Mouse (Mus musculus): ENCODE data around the gene Chrnb1.

Gene Chrnb1

GRCm38 (mm10) chr11:69804652-69804940 is 8.9 kb upstream of the Chrnb1 start:
- no peak for DNase-seq (ENCODE audit: low spot score in 2 of 2)

- DNase-seq (ENCODE audit: low spot score in 2 of 2): peak; percentile 48 to 63
Observed at GRCm38 (mm10) chr11:69803786-69804651, 8.3 kb upstream of the Chrnb1 start.

GRCm38 (mm10) chr11:69803328-69803727 is 7.6 kb upstream of the Chrnb1 start:
- DNase-seq (ENCODE audit: low spot score in 2 of 2): no peak

- DNase-seq (ENCODE audit: low spot score in 2 of 2): no peak
Observed at GRCm38 (mm10) chr11:69802648-69803105, 6.9 kb upstream of the Chrnb1 start.

GRCm38 (mm10) chr11:69801379-69801977 is 5.7 kb upstream of the Chrnb1 start, which contains the start of gene Fgf11:
Fgf11 (minus strand) TSS chr11:69801857.
- DNase-seq (ENCODE audit: low spot score in 2 of 2): no peak

GRCm38 (mm10) chr11:69800392-69801197 is 4.9 kb upstream of the Chrnb1 start:
- no peak for DNase-seq (ENCODE audit: low spot score in 2 of 2)

GRCm38 (mm10) chr11:69800138-69800391 is 4.3 kb upstream of the Chrnb1 start:
- DNase-seq (ENCODE audit: low spot score in 2 of 2): no peak

- peak in 1 of 2 experiments; percentile 51 for DNase-seq (ENCODE audit: low spot score in 2 of 2)
Observed at GRCm38 (mm10) chr11:69799394-69800137, 3.8 kb upstream of the Chrnb1 start.

GRCm38 (mm10) chr11:69797924-69798323 is 2.2 kb upstream of the Chrnb1 start:
- no peak for DNase-seq (ENCODE audit: low spot score in 2 of 2)

GRCm38 (mm10) chr11:69795983-69796435 is 266 bp upstream of the Chrnb1 start:
- DNase-seq (ENCODE audit: low spot score in 2 of 2): no peak

GRCm38 (mm10) chr11:69793429-69793828 is 2.3 kb downstream of the Chrnb1 start:
- DNase-seq (ENCODE audit: low spot score in 2 of 2): no peak

- DNase-seq (ENCODE audit: low spot score in 2 of 2): no peak
Observed at GRCm38 (mm10) chr11:69791420-69791819, 4.3 kb downstream of the Chrnb1 start.

- DNase-seq (ENCODE audit: low spot score in 2 of 2): no peak
Observed at GRCm38 (mm10) chr11:69789431-69789830, 6.3 kb downstream of the Chrnb1 start.

GRCm38 (mm10) chr11:69787306-69787705 is 8.4 kb downstream of the Chrnb1 start:
- DNase-seq (ENCODE audit: low spot score in 2 of 2): no peak

- no peak for DNase-seq (ENCODE audit: low spot score in 2 of 2)
Observed at GRCm38 (mm10) chr11:69784793-69785272, 10.9 kb downstream of the Chrnb1 start.

GRCm38 (mm10) chr11:69781828-69782227 is 13.9 kb downstream of the Chrnb1 start:
- no peak for DNase-seq (ENCODE audit: low spot score in 2 of 2)

- DNase-seq (ENCODE audit: low spot score in 2 of 2): no peak
Observed at GRCm38 (mm10) chr11:69778985-69779384, 16.8 kb downstream of the Chrnb1 start.

GRCm38 (mm10) chr11:69778258-69778982 is 17.3 kb downstream of the Chrnb1 start:
- no peak for DNase-seq (ENCODE audit: low spot score in 2 of 2)

- DNase-seq (ENCODE audit: low spot score in 2 of 2): no peak
Observed at GRCm38 (mm10) chr11:69777504-69778257, 18.1 kb downstream of the Chrnb1 start.

- no peak for DNase-seq (ENCODE audit: low spot score in 2 of 2)
Observed at GRCm38 (mm10) chr11:69776488-69776887, 19.3 kb downstream of the Chrnb1 start.
